ENCODE assay signal across 18 mouse cellular contexts in genomic region chr2:25927821-25928220, GRCm38 (mm10).
"Had no signal": no experiment of that assay in that cellular context is flagged by ENCODE, and none has a peak within 500 bp of the region (broad histone marks: within the 10 kb centered on the region; RNA-seq: fewer than 3 reads in every experiment).

No protein-coding gene starts in this region.

- H3K9me3 ChIP-seq: lung, embryonic 15.5 days; midbrain, embryonic 10.5 days; midbrain, embryonic 12.5 days; neural tube, embryonic 13.5 days; neural tube, embryonic 15.5 days had no signal

- H3K4me1 ChIP-seq: lung, embryonic 15.5 days; midbrain, embryonic 10.5 days; midbrain, embryonic 12.5 days; neural tube, embryonic 13.5 days; neural tube, embryonic 15.5 days had no signal

- H3K27me3 ChIP-seq: lung, embryonic 15.5 days; midbrain, embryonic 12.5 days; neural tube, embryonic 13.5 days; neural tube, embryonic 15.5 days had no signal

- H3K27ac ChIP-seq: lung, embryonic 15.5 days; midbrain, embryonic 10.5 days; midbrain, embryonic 12.5 days; neural tube, embryonic 13.5 days; neural tube, embryonic 15.5 days had no signal

- H3K4me3 ChIP-seq: lung, embryonic 15.5 days; midbrain, embryonic 10.5 days; midbrain, embryonic 12.5 days; myocyte; neural tube, embryonic 13.5 days; neural tube, embryonic 15.5 days had no signal

- DNase-seq: liver, postnatal 0 days; lung, adult 2 months; lung, postnatal 4 days; midbrain, embryonic 14.5 days; retina, postnatal 1 day; right cerebral cortex, adult 18-20 months; right cerebral cortex, postnatal 25 days; right cerebral cortex, postnatal 4 days; spleen, adult 18-20 months; thymus, adult 2 months; thymus, postnatal 25 days; thymus, postnatal 4 days had no signal
